Mouse (Mus musculus) myocyte (in vitro differentiated cells): ENCODE measurements around the gene Sned1.

Experiments used
- CEBPB ChIP-seq: IDR thresholded peaks from 2 replicates; pipeline ENCODE4 v1.6.1; 2011; ENCODE audit warnings: mild to moderate bottlenecking, moderate library complexity; ENCODE audit not compliant: poor library complexity, insufficient read depth, severe bottlenecking
- E2F4 ChIP-seq: IDR thresholded peaks from one replicate; pipeline ENCODE4 v1.6.1; 2011; ENCODE audit warnings: mild to moderate bottlenecking, control low read depth, moderate library complexity; ENCODE audit not compliant: insufficient read depth
- MAX ChIP-seq: IDR thresholded peaks from one replicate; pipeline ENCODE4 v1.6.1; 2011; ENCODE audit warnings: low read depth, mild to moderate bottlenecking, control low read depth
- MYOD1 ChIP-seq, 3 experiments: IDR thresholded peaks; one replicate each; pipeline ENCODE4 v1.6.1; 2011; ENCODE audit warnings: control low read depth in 2 of 3, low read depth in 2 of 3, mild to moderate bottlenecking in 2 of 3, moderate library complexity in 1 of 3; ENCODE audit not compliant: insufficient read length in 2 of 3, control insufficient read depth in 1 of 3
- POLR2A ChIP-seq: IDR thresholded peaks from one replicate; pipeline ENCODE4 v1.6.1; 2011; ENCODE audit warnings: low read depth, mild to moderate bottlenecking, control low read depth, moderate library complexity; ENCODE audit not compliant: insufficient read length
- POLR2AphosphoS2 ChIP-seq: IDR thresholded peaks from one replicate; pipeline ENCODE4 v1.6.1; 2011; ENCODE audit warnings: low read depth, control low read depth; ENCODE audit not compliant: insufficient read length
- REST ChIP-seq: IDR thresholded peaks from one replicate; pipeline ENCODE4 v1.6.1; 2011; ENCODE audit warnings: mild to moderate bottlenecking, control low read depth, moderate library complexity; ENCODE audit not compliant: insufficient read depth, insufficient read length
- SRF ChIP-seq: IDR thresholded peaks from one replicate; pipeline ENCODE4 v1.6.1; 2011; ENCODE audit warnings: low read depth; ENCODE audit not compliant: control insufficient read depth, insufficient read length
- TCF12 ChIP-seq: IDR thresholded peaks from one replicate; pipeline ENCODE4 v1.6.1; 2011; ENCODE audit warnings: mild to moderate bottlenecking, control low read depth; ENCODE audit not compliant: poor library complexity, insufficient read depth, severe bottlenecking
- TCF3 ChIP-seq: IDR thresholded peaks from one replicate; pipeline ENCODE4 v1.6.1; 2011; ENCODE audit warnings: low read depth, control low read depth; ENCODE audit not compliant: insufficient read length
- USF1 ChIP-seq: IDR thresholded peaks from one replicate; pipeline ENCODE4 v1.6.1; 2011; ENCODE audit warnings: low read depth, mild to moderate bottlenecking, control low read depth, moderate library complexity

- TF ChIP-seq USF1 (no peak), CEBPB (no peak), POLR2A (no peak), E2F4 (no peak), MAX (no peak), MYOD1 (IDR thresholded peaks at IDR 0.05; ENCODE audit: control insufficient read depth in 1 of 3, insufficient read length in 2 of 3, low read depth in 2 of 3) (no peak), TCF12 (no peak), SRF (no peak), REST (no peak), POLR2AphosphoS2 (no peak), TCF3 (no peak)
Observed at GRCm38 (mm10) chr1:93277041-93277440, 41.4 kb downstream of the Sned1 start.
